Mouse (Mus musculus): ENCODE measurements around the gene Fastkd1. TPM values are rescaled to one million over a fixed set of nuclear protein-coding genes. Genes with fewer than 3 reads are reported as not detected.

Gene Fastkd1
- polyA plus RNA-seq, 1 experiment: 7.8 TPM

- Histone ChIP-seq H3K27me3 (ENCODE audit: control insufficient read depth, insufficient read depth, low read length) (no peaks in the 10 kb centered on the region), H3K27ac (ENCODE audit: control insufficient read depth, insufficient read depth, low read depth, low read length) (no peak overlapping the region), H3K4me3 (ENCODE audit: control insufficient read depth, low read depth, low read length) (no peak overlapping the region), H3K36me3 (ENCODE audit: control insufficient read depth, insufficient read depth, low read length) (no peaks in the 10 kb centered on the region), H3K4me1 (ENCODE audit: control insufficient read depth, insufficient read depth, low read length) (peaks cover 5% of the 10 kb centered on the region)
- TF ChIP-seq POLR2A (IDR thresholded peaks at IDR 0.05; ENCODE audit: control insufficient read depth, low read depth, low read length) (no peak), CTCF (IDR thresholded peaks at IDR 0.05; ENCODE audit: control insufficient read depth, insufficient read depth, insufficient replicate concordance, low read depth, low read length) (no peak)
These were observed 3.2 kb upstream of the Fastkd1 start for GRCm38 (mm10) chr2:69716483-69716882.

- no peaks in the 10 kb centered on the region for H3K27me3 ChIP-seq (ENCODE audit: control insufficient read depth, insufficient read depth, low read length)
- no peak overlapping the region for H3K4me3 ChIP-seq (ENCODE audit: control insufficient read depth, low read depth, low read length)
- no peaks in the 10 kb centered on the region for H3K36me3 ChIP-seq (ENCODE audit: control insufficient read depth, insufficient read depth, low read length)
- H3K4me1 ChIP-seq (ENCODE audit: control insufficient read depth, insufficient read depth, low read length): peaks cover 5% of the 10 kb centered on the region
- no peak for TF ChIP-seq POLR2A (IDR thresholded peaks at IDR 0.05; ENCODE audit: control insufficient read depth, low read depth, low read length)
- TF ChIP-seq CTCF (IDR thresholded peaks at IDR 0.05; ENCODE audit: control insufficient read depth, insufficient read depth, insufficient replicate concordance, low read depth, low read length): no peak
- H3K27ac ChIP-seq (ENCODE audit: control insufficient read depth, insufficient read depth, low read depth, low read length): no peak overlapping the region
These were observed 810 bp upstream of the Fastkd1 start for GRCm38 (mm10) chr2:69714126-69714525.

- no peak overlapping the region for H3K27ac ChIP-seq (ENCODE audit: control insufficient read depth, insufficient read depth, low read depth, low read length)
- H3K36me3 ChIP-seq (ENCODE audit: control insufficient read depth, insufficient read depth, low read length): no peaks in the 10 kb centered on the region
- no peaks in the 10 kb centered on the region for H3K27me3 ChIP-seq (ENCODE audit: control insufficient read depth, insufficient read depth, low read length)
- H3K4me3 ChIP-seq (ENCODE audit: control insufficient read depth, low read depth, low read length): peak overlapping the region; percentile 97
- peaks cover 5% of the 10 kb centered on the region for H3K4me1 ChIP-seq (ENCODE audit: control insufficient read depth, insufficient read depth, low read length)
- TF ChIP-seq CTCF (IDR thresholded peaks at IDR 0.05; ENCODE audit: control insufficient read depth, insufficient read depth, insufficient replicate concordance, low read depth, low read length) (no peak), POLR2A (IDR thresholded peaks at IDR 0.05; ENCODE audit: control insufficient read depth, low read depth, low read length) (no peak)
These were observed 304 bp upstream of the Fastkd1 start for GRCm38 (mm10) chr2:69713626-69714014.

GRCm38 (mm10) chr2:69712171-69712570 is 1.1 kb downstream of the Fastkd1 start:
- no peaks in the 10 kb centered on the region for H3K27me3 ChIP-seq (ENCODE audit: control insufficient read depth, insufficient read depth, low read length)
- peaks cover 5% of the 10 kb centered on the region for H3K4me1 ChIP-seq (ENCODE audit: control insufficient read depth, insufficient read depth, low read length)
- no peak overlapping the region for H3K4me3 ChIP-seq (ENCODE audit: control insufficient read depth, low read depth, low read length)
- no peaks in the 10 kb centered on the region for H3K36me3 ChIP-seq (ENCODE audit: control insufficient read depth, insufficient read depth, low read length)
- TF ChIP-seq POLR2A (IDR thresholded peaks at IDR 0.05; ENCODE audit: control insufficient read depth, low read depth, low read length) (no peak), CTCF (IDR thresholded peaks at IDR 0.05; ENCODE audit: control insufficient read depth, insufficient read depth, insufficient replicate concordance, low read depth, low read length) (no peak)
- H3K27ac ChIP-seq (ENCODE audit: control insufficient read depth, insufficient read depth, low read depth, low read length): no peak overlapping the region

- no peaks in the 10 kb centered on the region for H3K27me3 ChIP-seq (ENCODE audit: control insufficient read depth, insufficient read depth, low read length)
- no peak overlapping the region for H3K4me3 ChIP-seq (ENCODE audit: control insufficient read depth, low read depth, low read length)
- H3K27ac ChIP-seq (ENCODE audit: control insufficient read depth, insufficient read depth, low read depth, low read length): no peak overlapping the region
- no peaks in the 10 kb centered on the region for H3K36me3 ChIP-seq (ENCODE audit: control insufficient read depth, insufficient read depth, low read length)
- no peaks in the 10 kb centered on the region for H3K4me1 ChIP-seq (ENCODE audit: control insufficient read depth, insufficient read depth, low read length)
- TF ChIP-seq POLR2A (IDR thresholded peaks at IDR 0.05; ENCODE audit: control insufficient read depth, low read depth, low read length) (no peak), CTCF (IDR thresholded peaks at IDR 0.05; ENCODE audit: control insufficient read depth, insufficient read depth, insufficient replicate concordance, low read depth, low read length) (no peak)
These were observed 12.9 kb downstream of the Fastkd1 start for GRCm38 (mm10) chr2:69700446-69700845.

GRCm38 (mm10) chr2:69693501-69693900 is 19.8 kb downstream of the Fastkd1 start:
- no peak overlapping the region for H3K4me3 ChIP-seq (ENCODE audit: control insufficient read depth, low read depth, low read length)
- no peak for TF ChIP-seq POLR2A (IDR thresholded peaks at IDR 0.05; ENCODE audit: control insufficient read depth, low read depth, low read length)
- no peak for TF ChIP-seq CTCF (IDR thresholded peaks at IDR 0.05; ENCODE audit: control insufficient read depth, insufficient read depth, insufficient replicate concordance, low read depth, low read length)
- no peaks in the 10 kb centered on the region for H3K27me3 ChIP-seq (ENCODE audit: control insufficient read depth, insufficient read depth, low read length)
- H3K27ac ChIP-seq (ENCODE audit: control insufficient read depth, insufficient read depth, low read depth, low read length): no peak overlapping the region
- no peaks in the 10 kb centered on the region for H3K4me1 ChIP-seq (ENCODE audit: control insufficient read depth, insufficient read depth, low read length)
- peaks cover 2% of the 10 kb centered on the region for H3K36me3 ChIP-seq (ENCODE audit: control insufficient read depth, insufficient read depth, low read length)

- Histone ChIP-seq H3K4me3 (ENCODE audit: control insufficient read depth, low read depth, low read length) (no peak overlapping the region), H3K4me1 (ENCODE audit: control insufficient read depth, insufficient read depth, low read length) (no peaks in the 10 kb centered on the region), H3K36me3 (ENCODE audit: control insufficient read depth, insufficient read depth, low read length) (peaks cover 2% of the 10 kb centered on the region), H3K27ac (ENCODE audit: control insufficient read depth, insufficient read depth, low read depth, low read length) (no peak overlapping the region), H3K27me3 (ENCODE audit: control insufficient read depth, insufficient read depth, low read length) (no peaks in the 10 kb centered on the region)
- TF ChIP-seq POLR2A (IDR thresholded peaks at IDR 0.05; ENCODE audit: control insufficient read depth, low read depth, low read length) (no peak), CTCF (IDR thresholded peaks at IDR 0.05; ENCODE audit: control insufficient read depth, insufficient read depth, insufficient replicate concordance, low read depth, low read length) (no peak)
These were observed 22.5 kb downstream of the Fastkd1 start for GRCm38 (mm10) chr2:69690843-69691242.

- Histone ChIP-seq H3K27ac (ENCODE audit: control insufficient read depth, insufficient read depth, low read depth, low read length) (no peak overlapping the region), H3K4me3 (ENCODE audit: control insufficient read depth, low read depth, low read length) (no peak overlapping the region), H3K27me3 (ENCODE audit: control insufficient read depth, insufficient read depth, low read length) (no peaks in the 10 kb centered on the region), H3K36me3 (ENCODE audit: control insufficient read depth, insufficient read depth, low read length) (peaks cover 2% of the 10 kb centered on the region), H3K4me1 (ENCODE audit: control insufficient read depth, insufficient read depth, low read length) (no peaks in the 10 kb centered on the region)
- TF ChIP-seq CTCF (IDR thresholded peaks at IDR 0.05; ENCODE audit: control insufficient read depth, insufficient read depth, insufficient replicate concordance, low read depth, low read length) (no peak), POLR2A (IDR thresholded peaks at IDR 0.05; ENCODE audit: control insufficient read depth, low read depth, low read length) (no peak)
These were observed 23.1 kb downstream of the Fastkd1 start for GRCm38 (mm10) chr2:69690214-69690613.
